Mouse (Mus musculus) hindbrain, embryonic 12.5 days (tissue): ENCODE results near the gene Prpsap2. TPM values are rescaled to one million over a fixed set of nuclear protein-coding genes. Genes with fewer than 3 reads are reported as not detected.

Experiments
- ATAC-seq: fragments of 200-750 bp; cut with Nextera tagmentation; 2 replicates; pipeline ENCODE4 v1.8.0; 2017; ENCODE audit warnings: moderate TSS enrichment; ENCODE audit not compliant: low FRiP score
- H3K27ac ChIP-seq: fragments of 300-500 bp; sonication (generic); 2 replicates; pipeline ENCODE4 v1.5.1; 2016; ENCODE audit warnings: mild to moderate bottlenecking
- H3K27me3 ChIP-seq: fragments of 300-500 bp; sonication (generic); 2 replicates; pipeline ENCODE4 v1.6.1; 2016; ENCODE audit warnings: mild to moderate bottlenecking
- H3K36me3 ChIP-seq: fragments of 300-500 bp; sonication (generic); 2 replicates; pipeline ENCODE4 v1.6.1; 2016; ENCODE audit warnings: mild to moderate bottlenecking
- H3K4me1 ChIP-seq: fragments of 300-500 bp; sonication (generic); 2 replicates; pipeline ENCODE4 v1.6.1; 2016
- H3K4me2 ChIP-seq: fragments of 300-500 bp; sonication (generic); replicated peaks from 2 replicates; pipeline ENCODE4 v1.6.1; 2016; ENCODE audit warnings: mild to moderate bottlenecking
- H3K4me3 ChIP-seq: fragments of 300-500 bp; sonication (generic); 2 replicates; pipeline ENCODE4 v1.5.1; 2016; ENCODE audit warnings: mild to moderate bottlenecking
- H3K9ac ChIP-seq: fragments of 300-500 bp; sonication (generic); 2 replicates; pipeline ENCODE4 v1.6.1; 2016; ENCODE audit warnings: mild to moderate bottlenecking, moderate library complexity
- H3K9me3 ChIP-seq: fragments of 300-500 bp; sonication (generic); replicated peaks from 2 replicates; pipeline ENCODE4 v1.6.1; 2016; ENCODE audit warnings: mild to moderate bottlenecking
- WGBS: fragments of 180-500 bp; shearing (Covaris S2); methylation state at CpG from one replicate; pipeline ENCODE4 v1.1.7; 2016; 5-methylcytosine and 5-hydroxymethylcytosine counted together
- polyA plus RNA-seq: library from polyadenylated mRNA; unstranded; fragments of >200 nt; fragmentation: Nextera tagmentation; extraction: Ambion mirVana; gene quantifications from 2 replicates; pipeline ENCODE4 v1.2.1, GENCODE M21; 2016

Prpsap2 gene
- polyA plus RNA-seq, 1 experiment from 2014 or later, result 45.5 TPM

DNA sequence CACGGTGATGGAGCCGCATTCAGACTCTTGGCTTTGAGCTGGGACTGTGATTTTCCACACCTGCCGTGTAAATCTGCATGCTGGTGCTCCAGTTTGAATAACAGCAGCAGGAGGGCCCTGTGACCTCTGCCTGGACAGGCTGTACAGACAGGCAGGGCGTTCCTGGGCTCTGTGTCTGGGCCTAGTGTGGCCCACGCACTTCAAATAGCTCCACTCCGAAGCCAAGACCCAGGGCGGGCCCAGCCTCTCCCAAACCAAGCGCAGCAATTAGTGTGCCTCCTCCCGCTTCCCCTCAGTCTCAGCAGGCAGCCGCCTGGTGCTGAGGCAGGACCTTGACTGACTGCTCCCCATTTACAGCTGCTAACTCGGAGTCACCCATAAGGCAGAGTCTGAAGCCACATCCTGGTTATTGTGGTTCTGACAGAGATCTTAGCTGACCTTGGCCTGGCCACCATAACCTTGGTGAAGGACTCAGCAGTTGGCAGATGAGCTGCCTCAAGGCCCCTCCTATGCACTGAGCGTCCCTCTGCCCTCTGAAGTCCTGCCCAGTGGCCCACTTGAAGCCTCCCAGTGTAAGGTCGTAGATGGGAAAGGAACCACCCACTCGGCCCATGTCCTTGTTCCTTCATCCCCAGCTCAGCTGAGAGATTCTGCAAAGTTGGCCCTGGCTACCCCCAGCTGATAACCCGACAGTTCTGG, 48.6 kb downstream of the Prpsap2 start:
- Histone ChIP-seq H3K9ac (no peak overlapping the region), H3K4me1 (0 out of 2 replicates have a peak, but pooled peaks cover 4% of the 10 kb centered on the region), H3K4me2 (no peak overlapping the region), H3K4me3 (no peak overlapping the region), H3K36me3 (no peaks in the 10 kb centered on the region), H3K27ac (no peak overlapping the region), H3K27me3 (no peaks in the 10 kb centered on the region), H3K9me3 (no peaks in the 10 kb centered on the region)
- ATAC-seq, result no peak
- WGBS, result 54% methylated on average over 15 of the region's 15 CpGs

DNA sequence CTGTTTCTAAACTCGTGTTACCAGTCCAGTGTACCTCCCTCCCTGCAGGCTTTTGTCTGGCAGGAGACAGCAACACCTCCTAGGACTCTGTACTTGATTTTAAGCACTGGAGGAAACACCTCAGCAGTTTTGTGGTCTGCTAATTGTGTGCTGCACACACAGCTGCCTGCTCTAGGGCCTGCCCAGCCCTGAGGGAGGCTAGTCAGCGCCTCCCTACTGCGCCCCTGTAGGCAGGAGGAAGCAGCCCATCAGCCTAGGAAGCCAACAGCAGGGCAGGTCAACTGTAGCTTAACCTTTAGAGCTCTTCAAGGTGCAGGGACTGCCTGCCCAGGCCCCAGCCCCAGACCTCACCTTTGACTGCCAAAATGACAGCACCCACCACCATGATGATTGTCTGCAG, 53.0 kb downstream of the Prpsap2 start:
- no peak for ATAC-seq

DNA sequence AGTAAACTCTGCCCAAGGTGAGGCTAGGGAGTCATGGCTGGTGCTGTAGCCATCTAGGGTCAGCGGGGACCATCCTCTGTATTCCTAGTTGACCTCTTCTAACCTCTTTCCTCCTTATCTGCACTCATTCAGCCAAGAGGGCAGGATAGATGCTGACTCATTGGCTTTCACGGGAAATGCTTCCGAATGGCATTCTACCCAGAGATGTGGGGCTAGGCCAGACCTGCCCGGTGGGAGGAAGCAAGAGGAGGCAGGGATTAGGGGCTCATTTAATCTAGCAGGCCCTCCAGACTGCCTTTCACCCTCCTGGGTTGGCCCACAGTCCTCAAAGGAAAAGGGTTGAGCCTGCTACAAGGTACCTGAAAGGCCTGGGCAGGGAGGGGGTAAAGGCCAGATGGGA, 55.7 kb downstream of the Prpsap2 start:
- H3K4me2 ChIP-seq, result no peak overlapping the region
- H3K36me3 ChIP-seq, result no peaks in the 10 kb centered on the region
- peaks cover 14% of the 10 kb centered on the region for H3K4me1 ChIP-seq
- no peaks in the 10 kb centered on the region for H3K9me3 ChIP-seq
- no peak overlapping the region for H3K9ac ChIP-seq
- ATAC-seq, result no peak
- peaks cover 5% of the 10 kb centered on the region; the same call in 1 of the 2 replicates for H3K27me3 ChIP-seq
- H3K27ac ChIP-seq, result no peak overlapping the region
- no peak overlapping the region for H3K4me3 ChIP-seq
- WGBS, result 73% methylated on average over 4 of the region's 4 CpGs

More for the DNA sequence above, 53.0 kb downstream of the Prpsap2 start:
- no peaks in the 10 kb centered on the region for H3K27me3 ChIP-seq
- no peaks in the 10 kb centered on the region for H3K36me3 ChIP-seq
- H3K4me3 ChIP-seq, result no peak overlapping the region
- no peak overlapping the region for H3K27ac ChIP-seq
- H3K9ac ChIP-seq, result no peak overlapping the region
- H3K4me2 ChIP-seq, result no peak overlapping the region
- WGBS, result 65% methylated on average over 3 of the region's 3 CpGs
- 0 out of 2 replicates have a peak, but pooled peaks cover 4% of the 10 kb centered on the region for H3K4me1 ChIP-seq
- no peaks in the 10 kb centered on the region for H3K9me3 ChIP-seq

DNA sequence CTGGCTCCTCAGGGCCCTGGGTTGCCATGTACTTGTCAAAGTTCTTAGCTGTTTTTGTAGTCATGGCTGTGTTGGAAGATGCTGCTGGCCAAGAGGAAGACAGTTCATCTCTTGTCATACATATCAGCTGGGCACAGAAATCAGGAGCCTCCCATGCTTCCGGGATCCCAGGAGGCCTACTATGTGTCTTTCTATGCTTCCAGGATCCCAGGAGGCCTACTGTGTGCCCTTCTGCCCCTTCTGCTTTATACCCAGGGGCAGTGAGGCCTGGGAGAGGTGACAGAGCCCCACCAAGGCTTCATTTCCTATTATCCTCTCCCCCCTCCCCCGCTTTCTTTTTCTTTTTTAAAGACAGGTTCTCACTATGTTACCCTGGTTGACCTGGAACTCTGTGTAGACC, 56.3 kb downstream of the Prpsap2 start:
- Histone ChIP-seq H3K27ac (no peak overlapping the region), H3K27me3 (peaks cover 6% of the 10 kb centered on the region; the same call in 1 of the 2 replicates), H3K9me3 (no peaks in the 10 kb centered on the region), H3K9ac (no peak overlapping the region), H3K4me1 (peaks cover 14% of the 10 kb centered on the region), H3K36me3 (no peaks in the 10 kb centered on the region), H3K4me3 (no peak overlapping the region), H3K4me2 (no peak overlapping the region)
- 83% methylated on average over 2 of the region's 2 CpGs for WGBS
- no peak for ATAC-seq

DNA sequence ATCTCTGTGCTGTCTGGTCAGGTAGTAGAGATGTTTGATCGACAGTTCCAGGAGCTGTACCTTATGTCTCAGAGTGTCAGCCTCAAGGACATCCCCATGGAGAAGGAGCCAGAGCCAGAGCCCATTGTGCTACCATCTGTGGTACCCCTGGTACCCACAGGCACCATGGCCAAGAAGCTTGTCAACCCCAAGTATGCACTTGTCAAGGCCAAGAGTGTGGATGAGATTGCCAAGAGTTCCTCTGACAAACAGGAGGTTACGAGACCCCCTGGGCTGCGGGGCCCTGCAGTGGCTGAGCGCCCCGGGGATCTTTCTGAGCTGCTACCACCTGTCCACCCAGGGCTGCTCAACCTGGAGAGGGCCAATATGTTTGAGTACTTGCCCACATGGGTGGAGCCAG, 59.4 kb downstream of the Prpsap2 start:
- WGBS, result 96% methylated on average over 5 of the region's 5 CpGs
- no peak for ATAC-seq
- Histone ChIP-seq H3K4me1 (peaks cover 18% of the 10 kb centered on the region), H3K9ac (no peak overlapping the region), H3K27me3 (peaks cover 6% of the 10 kb centered on the region; the same call in 1 of the 2 replicates), H3K36me3 (no peaks in the 10 kb centered on the region), H3K9me3 (no peaks in the 10 kb centered on the region), H3K4me2 (no peak overlapping the region), H3K4me3 (no peak overlapping the region), H3K27ac (no peak overlapping the region)

DNA sequence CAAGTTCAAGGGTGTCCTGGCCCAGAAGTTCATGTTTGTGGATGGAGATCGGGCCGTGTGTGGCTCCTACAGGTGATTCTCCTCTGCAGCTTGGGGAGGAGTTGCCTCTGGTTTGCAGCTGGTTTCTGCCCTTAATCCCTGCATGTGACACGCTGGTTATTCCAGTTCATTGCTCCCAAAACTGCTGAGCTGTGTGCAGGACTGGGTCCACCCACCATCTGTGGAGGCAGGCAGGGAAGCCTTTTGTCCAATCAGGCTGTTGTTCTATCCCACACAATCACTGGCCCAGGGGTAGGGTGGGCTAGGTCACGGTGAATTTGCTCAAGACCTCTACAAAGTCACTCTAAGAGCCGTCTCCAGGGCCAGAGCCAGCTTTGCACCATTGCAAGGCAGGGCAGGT, 60.2 kb downstream of the Prpsap2 start:
- Histone ChIP-seq H3K27ac (no peak overlapping the region), H3K36me3 (no peaks in the 10 kb centered on the region), H3K9me3 (no peaks in the 10 kb centered on the region), H3K9ac (no peak overlapping the region; the same call in 1 of the 2 replicates), H3K4me2 (no peak overlapping the region), H3K27me3 (peaks cover 6% of the 10 kb centered on the region; the same call in 1 of the 2 replicates), H3K4me1 (peaks cover 18% of the 10 kb centered on the region), H3K4me3 (no peak overlapping the region)
- ATAC-seq, result no peak
- 35% methylated on average over 5 of the region's 5 CpGs for WGBS

GRCm38 (mm10) chr11:61699933-61700332, 62.0 kb downstream of the Prpsap2 start:
- Histone ChIP-seq H3K9ac (no peak overlapping the region), H3K4me1 (peaks cover 18% of the 10 kb centered on the region), H3K27me3 (peaks cover 6% of the 10 kb centered on the region; the same call in 1 of the 2 replicates), H3K4me2 (no peak overlapping the region), H3K36me3 (no peaks in the 10 kb centered on the region), H3K4me3 (no peak overlapping the region), H3K9me3 (no peaks in the 10 kb centered on the region), H3K27ac (no peak overlapping the region)
- 54% methylated on average over 4 of the region's 4 CpGs for WGBS
- no peak for ATAC-seq

DNA sequence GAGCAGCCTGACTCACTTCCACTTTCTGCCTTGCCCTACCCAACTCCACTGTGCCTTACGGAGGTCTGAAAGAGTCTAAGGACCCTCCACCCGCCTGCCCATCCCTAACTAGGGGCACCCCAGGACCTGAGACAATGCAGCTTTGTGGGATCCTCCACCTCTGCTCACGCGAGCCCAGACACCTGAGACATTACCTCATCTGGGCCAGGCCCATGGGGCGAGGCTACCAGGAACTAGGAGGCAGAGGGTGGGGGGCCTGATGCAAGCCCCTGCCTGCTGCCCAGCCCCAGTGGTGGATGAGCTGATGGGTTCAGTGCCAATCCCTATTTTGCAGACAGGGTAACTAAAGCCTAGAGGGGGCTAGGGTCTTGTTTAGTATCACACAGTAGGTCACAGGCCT, 62.4 kb downstream of the Prpsap2 start:
- Histone ChIP-seq H3K9me3 (no peaks in the 10 kb centered on the region), H3K9ac (no peak overlapping the region), H3K27ac (no peak overlapping the region), H3K4me2 (no peak overlapping the region), H3K36me3 (no peaks in the 10 kb centered on the region), H3K4me1 (peaks cover 18% of the 10 kb centered on the region), H3K27me3 (peaks cover 6% of the 10 kb centered on the region; the same call in 1 of the 2 replicates), H3K4me3 (no peak overlapping the region)
- 91% methylated on average over 5 of the region's 5 CpGs for WGBS
- ATAC-seq, result no peak

DNA sequence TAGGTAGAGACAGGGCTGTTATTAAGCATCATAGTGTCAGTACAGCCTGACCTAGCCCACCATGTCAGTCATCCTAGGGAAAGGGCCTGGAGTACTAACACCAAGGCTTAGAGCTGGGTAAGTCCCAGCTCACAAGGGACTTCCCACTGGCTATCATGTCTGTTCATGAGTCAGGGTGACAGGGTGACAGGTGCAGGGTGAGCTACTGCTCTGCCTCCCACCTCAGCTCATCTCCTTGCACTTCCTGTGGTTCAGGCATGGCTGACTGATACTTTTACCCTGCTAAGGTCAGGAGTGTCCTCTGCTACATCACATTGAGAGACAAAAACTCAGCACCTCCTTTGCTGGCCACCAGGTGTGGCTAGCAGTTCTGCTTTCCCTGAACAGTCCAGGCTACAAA, 63.0 kb downstream of the Prpsap2 start:
- no peak overlapping the region for H3K9ac ChIP-seq
- H3K27me3 ChIP-seq, result peaks cover 6% of the 10 kb centered on the region; the same call in 1 of the 2 replicates
- H3K4me3 ChIP-seq, result no peak overlapping the region
- H3K27ac ChIP-seq, result no peak overlapping the region
- ATAC-seq, result no peak
- no peak overlapping the region for H3K4me2 ChIP-seq
- no peaks in the 10 kb centered on the region for H3K9me3 ChIP-seq
- no peaks in the 10 kb centered on the region for H3K36me3 ChIP-seq
- H3K4me1 ChIP-seq, result peaks cover 18% of the 10 kb centered on the region

DNA sequence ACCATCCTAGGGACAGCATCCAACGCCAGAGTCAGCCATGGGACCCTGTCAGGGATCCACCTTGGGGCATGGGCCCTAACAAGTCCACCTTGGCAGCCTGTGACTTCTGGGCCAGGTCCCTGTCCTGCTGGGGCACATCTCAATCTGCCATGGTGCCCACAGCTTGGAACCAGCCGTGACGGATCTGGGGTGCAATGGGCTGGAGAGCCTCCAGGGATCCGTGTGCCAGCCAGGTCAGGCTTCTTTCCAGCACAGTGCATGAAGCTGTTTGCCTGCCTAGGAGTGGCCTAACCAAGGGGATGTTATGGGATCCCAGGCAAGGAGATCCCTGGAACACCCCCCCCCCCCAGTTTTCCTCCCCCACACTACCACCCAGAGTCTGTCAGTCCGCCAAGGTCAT, 68.9 kb downstream of the Prpsap2 start:
- H3K9ac ChIP-seq, result no peak overlapping the region
- H3K9me3 ChIP-seq, result no peaks in the 10 kb centered on the region
- H3K4me3 ChIP-seq, result no peak overlapping the region
- no peak for ATAC-seq
- H3K27ac ChIP-seq, result no peak overlapping the region
- H3K36me3 ChIP-seq, result no peaks in the 10 kb centered on the region
- H3K4me2 ChIP-seq, result no peak overlapping the region
- no peaks in the 10 kb centered on the region for H3K27me3 ChIP-seq
- 89% methylated on average over 5 of the region's 5 CpGs for WGBS
- H3K4me1 ChIP-seq, result no peaks in the 10 kb centered on the region

DNA sequence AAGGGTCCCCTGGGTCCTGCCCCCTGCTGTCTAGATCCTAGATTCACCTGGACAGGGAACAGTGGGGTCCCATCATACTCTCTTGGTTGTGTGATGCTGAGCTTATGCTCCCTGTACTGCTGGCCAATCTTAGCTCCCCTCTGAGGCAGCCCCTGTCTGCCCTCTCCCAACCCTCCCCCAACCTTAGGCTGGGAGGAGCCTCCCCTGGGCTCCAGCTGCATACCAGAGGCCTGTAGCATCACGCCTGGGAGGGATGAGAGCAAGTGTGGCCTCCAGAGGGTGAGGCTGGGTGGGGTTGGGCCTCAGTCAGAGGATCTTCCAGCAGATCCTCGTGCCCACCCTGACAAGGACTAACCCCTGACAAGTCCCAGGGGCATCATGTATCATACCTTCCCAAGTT, 74.3 kb downstream of the Prpsap2 start:
- no peaks in the 10 kb centered on the region for H3K9me3 ChIP-seq
- H3K27me3 ChIP-seq, result peaks cover 43% of the 10 kb centered on the region
- WGBS, result 53% methylated on average over 2 of the region's 2 CpGs

DNA sequence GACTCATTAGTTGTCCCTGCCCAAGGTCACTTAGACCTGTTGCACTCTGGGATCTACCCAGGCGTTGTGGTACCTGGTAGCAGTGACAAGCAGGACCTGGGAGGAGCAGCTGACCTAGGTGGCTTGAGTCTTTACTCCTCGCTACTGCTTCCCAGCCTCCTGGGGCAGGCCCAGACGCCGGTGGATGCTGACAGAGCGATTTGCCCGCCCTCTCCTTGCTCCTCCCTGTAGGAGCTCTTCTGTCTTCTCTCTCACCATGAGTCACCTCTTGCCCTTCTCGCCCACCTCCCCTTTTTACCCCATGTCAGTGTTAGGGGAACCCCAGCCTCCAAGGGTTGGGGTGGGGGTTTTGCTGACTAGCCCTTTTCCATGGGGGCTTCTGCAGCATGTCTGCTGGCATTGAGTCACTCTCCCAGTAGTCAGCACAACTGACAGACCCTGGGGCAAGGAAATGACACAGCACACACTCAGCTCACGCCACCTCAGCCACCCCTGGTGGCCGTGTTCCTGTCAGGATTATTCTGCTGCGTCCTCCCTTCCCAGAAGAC, 74.9 kb downstream of the Prpsap2 start:
- H3K4me2 ChIP-seq, result no peak overlapping the region
- no peaks in the 10 kb centered on the region for H3K9me3 ChIP-seq
- H3K4me1 ChIP-seq, result peaks cover 8% of the 10 kb centered on the region
- peaks cover 43% of the 10 kb centered on the region for H3K27me3 ChIP-seq
- no peaks in the 10 kb centered on the region for H3K36me3 ChIP-seq
- H3K27ac ChIP-seq, result no peak overlapping the region
- no peak overlapping the region for H3K4me3 ChIP-seq
- ATAC-seq, result no peak
- H3K9ac ChIP-seq, result no peak overlapping the region
- WGBS, result 39% methylated on average over 10 of the region's 10 CpGs

More for the DNA sequence above, 74.3 kb downstream of the Prpsap2 start:
- Histone ChIP-seq H3K4me1 (peaks cover 8% of the 10 kb centered on the region), H3K27ac (no peak overlapping the region), H3K4me3 (no peak overlapping the region), H3K36me3 (no peaks in the 10 kb centered on the region), H3K9ac (no peak overlapping the region), H3K4me2 (no peak overlapping the region)
- no peak for ATAC-seq

DNA sequence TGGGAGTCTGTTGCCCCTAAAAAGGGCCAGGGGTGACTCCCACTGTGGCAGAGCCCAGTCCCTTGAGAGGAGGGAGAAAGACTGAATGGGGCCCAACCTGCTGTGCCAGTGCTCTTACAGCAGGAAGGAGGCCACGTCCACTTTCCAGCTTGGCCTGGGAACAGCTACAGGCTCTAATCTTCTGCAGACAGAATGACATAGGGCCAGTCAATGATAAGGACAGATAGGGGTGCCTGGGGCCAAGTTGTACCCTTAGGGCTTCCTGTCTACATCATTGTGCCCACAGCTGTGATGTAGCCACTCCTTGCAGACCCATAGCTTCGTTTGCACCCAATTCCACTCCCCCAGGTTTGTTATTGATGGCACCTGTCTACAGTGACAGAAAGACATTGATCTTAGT, 75.7 kb downstream of the Prpsap2 start:
- Histone ChIP-seq H3K9ac (no peak overlapping the region), H3K27me3 (peaks cover 43% of the 10 kb centered on the region), H3K4me3 (no peak overlapping the region), H3K9me3 (no peaks in the 10 kb centered on the region), H3K27ac (no peak overlapping the region), H3K4me2 (no peak overlapping the region), H3K36me3 (no peaks in the 10 kb centered on the region), H3K4me1 (peaks cover 8% of the 10 kb centered on the region)
- 60% methylated on average over 2 of the region's 2 CpGs for WGBS
- ATAC-seq, result no peak
